Mouse (Mus musculus): ENCODE results near the gene Sbf2.

DNA sequence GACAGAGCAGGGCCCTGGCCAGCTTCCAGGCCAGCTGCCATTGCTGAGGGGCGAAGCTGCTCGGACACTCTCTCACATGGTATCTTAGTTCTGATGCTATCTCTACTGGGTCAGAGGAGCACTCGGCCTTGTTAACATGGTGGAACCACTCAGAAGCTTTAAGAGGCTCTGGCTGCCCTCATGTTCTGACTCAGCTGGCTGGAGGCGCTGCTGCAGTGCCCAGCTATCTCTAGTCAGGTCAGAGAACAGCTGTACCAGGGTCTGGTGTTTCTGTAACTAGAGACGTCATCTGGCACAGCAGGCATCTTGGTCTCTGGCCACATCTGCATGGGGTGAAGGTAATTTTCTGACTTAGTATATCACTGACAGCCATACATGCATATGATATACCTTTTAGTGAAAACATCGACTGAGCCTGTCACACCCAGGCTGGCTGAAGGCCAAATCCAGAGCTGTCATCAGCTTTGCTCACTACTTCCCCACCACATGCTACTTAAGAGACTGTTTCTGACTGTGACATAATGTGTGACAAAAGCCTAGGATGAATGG lies 295.7 kb downstream of the Sbf2 start:
- TF ChIP-seq CTCF (IDR thresholded peaks at IDR 0.05; ENCODE audit: borderline replicate concordance, control insufficient read depth, extremely low read depth, insufficient read depth, low read length, poor library complexity), result no peak
- TF ChIP-seq POLR2A (IDR thresholded peaks at IDR 0.05; ENCODE audit: control insufficient read depth, extremely low read depth, insufficient read depth, low read length, poor library complexity), result no peak

All from thymus, adult 2 months (tissue).